Mouse (Mus musculus) megakaryocyte, embryonic 14.5 days (primary cell): ENCODE results near the gene Trpc4ap. TPM values are rescaled to one million over a fixed set of nuclear protein-coding genes. Genes with fewer than 3 reads are reported as not detected.

ENCODE experiments used
- H3K27me3 ChIP-seq: replicated peaks from 2 replicates; pipeline ENCODE3; 2012; ENCODE audit warnings: inconsistent platforms
- H3K36me3 ChIP-seq: replicated peaks from 2 replicates; pipeline ENCODE3; 2012; ENCODE audit warnings: low read length, inconsistent platforms, mixed read lengths
- H3K4me1 ChIP-seq: 2 replicates; pipeline ENCODE4 v1.6.1; 2012; ENCODE audit warnings: inconsistent platforms
- H3K4me3 ChIP-seq: replicated peaks from 2 replicates; pipeline ENCODE3; 2012; ENCODE audit warnings: moderate library complexity, mild to moderate bottlenecking, inconsistent platforms
- H3K9me3 ChIP-seq: 2 replicates; pipeline ENCODE4 v1.6.1; 2012; ENCODE audit warnings: inconsistent platforms
- FLI1 ChIP-seq: IDR thresholded peaks from 2 replicates; pipeline ENCODE4 v1.6.1; 2012; ENCODE audit warnings: low read length, inconsistent platforms, mixed read lengths
- GATA1 ChIP-seq: IDR thresholded peaks from 3 replicates; pipeline ENCODE4 v1.6.1; 2012; ENCODE audit warnings: mixed read lengths, low read length, inconsistent platforms, borderline replicate concordance
- polyA plus RNA-seq: library from polyadenylated mRNA; stranded (reverse); fragments of >175 nt; gene quantifications from 2 replicates; pipeline ENCODE4 v1.2.3, GENCODE M21; 2012; ENCODE audit warnings: low replicate concordance; ENCODE audit not compliant: insufficient read depth

The Trpc4ap gene
- polyA plus RNA-seq, 1 experiment: 80.8 TPM

DNA sequence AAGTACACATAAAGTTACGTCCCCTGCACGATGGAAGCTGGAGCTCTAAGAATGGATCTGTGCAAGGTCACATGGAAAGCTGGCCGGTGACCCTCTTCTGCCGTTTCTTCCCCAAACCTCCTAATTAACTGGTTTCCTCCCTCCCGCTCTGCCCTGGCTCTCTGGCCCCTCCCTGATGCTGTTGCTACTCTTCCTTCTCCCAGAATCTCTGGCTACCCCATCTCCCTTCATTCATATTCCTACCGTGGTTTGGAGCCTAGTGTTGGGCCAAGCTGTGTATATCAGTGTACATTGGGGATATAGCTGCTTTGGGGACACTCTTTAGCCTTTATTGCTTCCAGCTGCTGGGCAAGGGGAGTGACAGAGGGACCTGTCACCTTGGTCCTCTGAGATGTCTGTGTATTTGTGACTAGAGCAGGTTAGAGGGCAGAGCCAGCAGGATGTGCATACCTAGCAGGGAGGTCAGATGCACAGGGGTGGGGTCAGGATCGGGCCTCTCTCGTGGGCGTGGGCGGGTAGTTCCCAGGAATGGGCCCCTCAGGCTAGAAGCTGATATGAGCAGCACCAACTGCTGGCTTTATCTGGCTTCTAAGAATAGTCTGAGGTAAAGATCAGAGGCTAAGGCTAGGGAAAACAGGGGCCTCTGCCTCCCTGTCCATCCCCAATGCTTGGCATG is 87.5 kb downstream of the Trpc4ap start:
- peaks cover 23% of the 10 kb centered on the region for H3K4me1 ChIP-seq
- H3K27me3 ChIP-seq: peaks cover 18% of the 10 kb centered on the region
- no peak overlapping the region for H3K4me3 ChIP-seq
- H3K36me3 ChIP-seq: no peaks in the 10 kb centered on the region
- TF ChIP-seq FLI1: no peak
- TF ChIP-seq GATA1: no peak
- H3K9me3 ChIP-seq: 0 out of 2 replicates have a peak, but pooled peaks cover 4% of the 10 kb centered on the region

GRCm38 (mm10) chr2:155603707-155604106 is 88.5 kb downstream of the Trpc4ap start:
- Histone ChIP-seq H3K4me1 (peaks cover 23% of the 10 kb centered on the region), H3K36me3 (no peaks in the 10 kb centered on the region), H3K27me3 (peaks cover 17% of the 10 kb centered on the region), H3K4me3 (no peak overlapping the region), H3K9me3 (0 out of 2 replicates have a peak, but pooled peaks cover 4% of the 10 kb centered on the region)
- no peak for TF ChIP-seq FLI1
- no peak for TF ChIP-seq GATA1

DNA sequence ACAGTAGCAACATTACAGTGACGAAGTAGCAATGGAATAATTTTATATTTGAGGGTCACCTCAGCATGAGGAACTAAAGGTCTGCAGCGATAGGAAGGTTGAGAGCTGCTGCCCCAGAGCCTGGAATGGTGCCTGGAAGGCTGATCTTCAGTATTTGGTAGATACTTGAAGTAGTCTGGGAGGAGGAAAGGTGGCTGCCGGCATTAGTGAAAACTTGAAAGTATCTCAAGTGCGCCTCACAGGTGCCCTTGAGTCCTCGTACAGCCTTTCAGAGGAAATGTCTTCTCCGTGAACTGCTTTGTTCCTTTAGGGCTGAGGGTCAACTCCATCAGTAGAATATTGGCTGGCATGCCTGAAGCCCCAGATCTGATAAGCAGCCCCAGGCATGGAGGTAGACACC is 96.7 kb downstream of the Trpc4ap start:
- Histone ChIP-seq H3K4me3 (no peak overlapping the region), H3K4me1 (peaks cover 25% of the 10 kb centered on the region), H3K27me3 (peaks cover 13% of the 10 kb centered on the region), H3K9me3 (no peaks in the 10 kb centered on the region), H3K36me3 (peaks cover 3% of the 10 kb centered on the region)
- TF ChIP-seq GATA1 (no peak), FLI1 (no peak)

DNA sequence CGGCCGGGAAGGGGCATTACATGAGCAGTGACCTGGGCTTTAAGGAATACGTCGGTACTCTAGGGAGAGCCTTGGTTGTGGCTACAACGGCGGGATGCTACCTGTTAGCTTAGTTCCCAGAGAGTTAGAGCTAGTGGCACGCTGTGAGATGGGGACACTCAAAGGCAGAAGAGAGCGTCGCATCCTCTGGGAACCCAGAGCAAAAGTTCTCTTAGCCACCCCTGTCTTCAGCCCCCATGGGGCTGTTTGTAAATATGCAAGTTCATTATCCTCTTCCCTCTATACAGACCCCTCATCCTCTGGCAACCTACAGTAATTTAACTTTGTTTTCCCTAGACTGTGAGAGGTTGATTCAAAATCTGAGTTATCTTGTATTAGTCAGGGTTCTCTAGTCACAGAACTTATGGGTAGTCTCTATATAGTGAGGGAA is 99.3 kb downstream of the Trpc4ap start:
- peaks cover 6% of the 10 kb centered on the region for H3K36me3 ChIP-seq

GRCm38 (mm10) chr2:155592137-155592853 is 99.9 kb downstream of the Trpc4ap start, which contains the start of gene Gss:
Gss (minus strand) TSS chr2:155592810.
- H3K36me3 ChIP-seq: peaks cover 11% of the 10 kb centered on the region
- peak within 1 kb of the TSS; percentile 97 for H3K4me3 ChIP-seq
- TF ChIP-seq GATA1 (no peak), FLI1 (no peak)
- H3K27me3 ChIP-seq: peaks cover 10% of the 10 kb centered on the region
- no peaks in the 10 kb centered on the region for H3K9me3 ChIP-seq
- peaks cover 45% of the 10 kb centered on the region for H3K4me1 ChIP-seq

More for the DNA sequence above, 99.3 kb downstream of the Trpc4ap start:
- no peak for TF ChIP-seq FLI1
- no peak for TF ChIP-seq GATA1
- Histone ChIP-seq H3K4me3 (peak overlapping the region; percentile 97), H3K27me3 (peaks cover 10% of the 10 kb centered on the region), H3K9me3 (no peaks in the 10 kb centered on the region), H3K4me1 (peaks cover 45% of the 10 kb centered on the region)

- Histone ChIP-seq H3K4me3 (peak overlapping the region; percentile 97), H3K36me3 (peaks cover 18% of the 10 kb centered on the region), H3K4me1 (peaks cover 39% of the 10 kb centered on the region), H3K9me3 (no peaks in the 10 kb centered on the region), H3K27me3 (peaks cover 10% of the 10 kb centered on the region)
- TF ChIP-seq FLI1: no peak
Measured at GRCm38 (mm10) chr2:155591676-155592075, 100.5 kb downstream of the Trpc4ap start.

DNA sequence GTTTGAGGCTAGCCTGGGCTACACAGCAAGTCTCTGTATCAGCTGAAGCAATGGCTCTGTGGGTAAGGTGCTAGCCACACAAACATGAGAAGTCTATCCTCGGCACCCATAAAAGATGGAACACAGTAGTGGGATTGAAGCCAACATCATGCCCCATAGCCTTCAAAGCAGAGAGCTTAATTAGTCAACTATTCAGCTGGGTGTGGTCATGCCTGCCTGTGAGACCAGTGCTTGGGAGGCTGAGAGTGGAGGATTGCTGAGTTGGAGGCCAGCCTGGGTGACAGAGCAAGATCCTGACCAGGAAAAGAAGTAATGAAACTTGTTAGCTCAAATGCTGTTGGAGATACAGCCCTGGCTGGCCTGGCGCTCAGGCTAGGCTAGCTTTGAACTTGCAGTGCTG is 101.3 kb downstream of the Trpc4ap start:
- peaks cover 7% of the 10 kb centered on the region for H3K27me3 ChIP-seq
- TF ChIP-seq FLI1: no peak
- no peak for TF ChIP-seq GATA1
- peaks cover 26% of the 10 kb centered on the region for H3K36me3 ChIP-seq
- H3K4me1 ChIP-seq: peaks cover 39% of the 10 kb centered on the region
- peak overlapping the region; percentile 97 for H3K4me3 ChIP-seq
- no peaks in the 10 kb centered on the region for H3K9me3 ChIP-seq

- Histone ChIP-seq H3K4me3 (peak overlapping the region; percentile 66), H3K4me1 (peaks cover 39% of the 10 kb centered on the region), H3K9me3 (no peaks in the 10 kb centered on the region), H3K27me3 (no peaks in the 10 kb centered on the region), H3K36me3 (peaks cover 35% of the 10 kb centered on the region)
- no peak for TF ChIP-seq FLI1
- TF ChIP-seq GATA1: no peak
Measured at GRCm38 (mm10) chr2:155589521-155589920, 102.7 kb downstream of the Trpc4ap start.

DNA sequence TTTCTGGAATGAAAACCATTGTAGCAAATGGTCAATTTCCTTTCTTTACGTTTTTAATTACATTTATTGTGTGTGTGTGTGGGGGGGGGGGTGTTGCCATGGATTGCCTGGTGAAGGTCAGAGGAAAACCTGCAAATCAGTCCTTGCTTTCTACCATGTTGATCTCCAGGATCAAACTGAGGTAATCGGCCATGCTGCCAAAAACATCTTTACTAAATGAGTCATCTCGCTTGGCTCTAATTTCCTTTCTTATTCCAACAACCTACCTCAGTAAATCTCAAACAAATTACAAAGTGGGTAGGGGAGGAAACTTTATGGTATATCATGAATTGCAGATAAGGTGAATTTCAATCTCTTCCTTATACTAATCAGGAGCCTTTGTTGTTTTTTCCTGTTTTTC is 104.0 kb downstream of the Trpc4ap start:
- H3K36me3 ChIP-seq: peaks cover 41% of the 10 kb centered on the region
- no peaks in the 10 kb centered on the region for H3K9me3 ChIP-seq
- H3K27me3 ChIP-seq: no peaks in the 10 kb centered on the region
- H3K4me3 ChIP-seq: no peak overlapping the region
- peaks cover 41% of the 10 kb centered on the region for H3K4me1 ChIP-seq
- TF ChIP-seq FLI1: no peak
- TF ChIP-seq GATA1: no peak

- H3K4me3 ChIP-seq: no peak overlapping the region
- TF ChIP-seq GATA1 (no peak), FLI1 (no peak)
- peaks cover 58% of the 10 kb centered on the region for H3K36me3 ChIP-seq
- no peaks in the 10 kb centered on the region for H3K27me3 ChIP-seq
- H3K9me3 ChIP-seq: no peaks in the 10 kb centered on the region
- H3K4me1 ChIP-seq: peaks cover 36% of the 10 kb centered on the region
Measured at GRCm38 (mm10) chr2:155585486-155585885, 106.7 kb downstream of the Trpc4ap start.
